Mouse (Mus musculus) testis, adult 2 months (tissue): ENCODE measurements around the gene Vps53. TPM values are rescaled to one million over a fixed set of nuclear protein-coding genes. Genes with fewer than 3 reads are reported as not detected.

Source experiments
- H3K27ac ChIP-seq: fragments of 200-500 bp; 2 replicates; pipeline ENCODE4 v1.5.1; 2012; ENCODE audit warnings: low read depth, low read length; ENCODE audit not compliant: control insufficient read depth, insufficient read depth
- H3K27me3 ChIP-seq: fragments of 200-500 bp; 2 replicates; pipeline ENCODE4 v1.6.1; 2012; ENCODE audit warnings: mild to moderate bottlenecking, low read length, moderate library complexity; ENCODE audit not compliant: control insufficient read depth, insufficient read depth
- H3K36me3 ChIP-seq: fragments of 200-500 bp; 2 replicates; pipeline ENCODE4 v1.6.1; 2012; ENCODE audit warnings: mild to moderate bottlenecking, low read length; ENCODE audit not compliant: control insufficient read depth, insufficient read depth
- H3K4me1 ChIP-seq: fragments of 200-500 bp; 2 replicates; pipeline ENCODE4 v1.6.1; 2012; ENCODE audit warnings: low read length; ENCODE audit not compliant: control insufficient read depth, insufficient read depth
- H3K4me3 ChIP-seq: fragments of 200-500 bp; 2 replicates; pipeline ENCODE4 v1.5.1; 2012; ENCODE audit warnings: low read depth, mild to moderate bottlenecking, low read length, moderate library complexity, mixed read lengths; ENCODE audit not compliant: control insufficient read depth
- CTCF ChIP-seq: fragments of 200-500 bp; IDR thresholded peaks from 2 replicates; pipeline ENCODE4 v1.5.1; 2012; ENCODE audit warnings: low read depth, mild to moderate bottlenecking, inconsistent platforms, low read length, moderate library complexity; ENCODE audit not compliant: control insufficient read depth, insufficient read depth, insufficient replicate concordance
- POLR2A ChIP-seq: fragments of 200-500 bp; IDR thresholded peaks from 2 replicates; pipeline ENCODE4 v1.6.1; 2012; ENCODE audit warnings: low read depth, mild to moderate bottlenecking, inconsistent platforms, low read length, moderate library complexity; ENCODE audit not compliant: control insufficient read depth
- polyA plus RNA-seq: library from polyadenylated mRNA; depleted of rRNA; stranded (reverse); fragments of >200 nt; gene quantifications from 2 replicates; pipeline ENCODE4 v1.2.3, GENCODE M21; 2012

The Vps53 gene
- polyA plus RNA-seq, 1 experiment = 11.5 TPM

DNA sequence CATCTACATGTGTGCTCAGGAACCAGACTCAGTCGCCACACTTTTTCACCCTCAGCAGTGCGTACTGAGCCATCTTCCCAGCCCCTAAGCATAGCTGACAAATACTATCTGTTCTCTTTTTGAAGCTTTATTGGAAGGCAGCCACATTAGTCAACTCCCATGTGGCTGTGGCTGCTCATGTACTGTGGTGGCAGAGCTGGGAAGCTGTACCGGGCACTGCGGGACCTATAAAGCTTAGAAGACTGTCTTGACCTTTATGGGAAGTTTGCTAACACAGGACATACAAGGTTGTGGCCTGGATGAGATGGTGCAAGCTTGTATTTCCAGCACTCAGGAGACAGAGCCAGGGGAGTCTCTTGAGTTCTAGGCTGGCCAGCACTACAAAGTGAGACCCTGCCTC lies 12.8 kb downstream of the Vps53 start:
- H3K36me3 ChIP-seq = no peaks in the 10 kb centered on the region
- no peaks in the 10 kb centered on the region for H3K27me3 ChIP-seq
- no peaks in the 10 kb centered on the region for H3K4me1 ChIP-seq

DNA sequence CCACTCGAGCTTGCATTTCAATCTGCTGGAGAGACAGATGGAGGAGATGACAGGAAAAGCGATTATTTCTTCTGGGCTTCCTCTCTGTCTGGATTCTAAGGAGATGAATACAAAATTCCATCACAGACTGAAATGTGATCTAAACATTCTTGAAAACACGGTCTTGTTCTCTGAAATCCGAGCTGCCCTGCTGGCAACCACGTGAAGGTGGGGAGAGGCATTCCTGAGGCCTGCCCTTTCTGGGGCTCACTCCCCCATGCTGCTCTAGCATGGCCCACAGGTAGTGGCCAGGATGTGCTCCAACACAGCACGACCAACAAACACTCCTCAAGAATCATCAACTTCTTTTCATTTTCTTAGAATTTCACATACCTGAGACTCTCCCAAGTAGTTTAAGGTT lies 19.2 kb downstream of the Vps53 start:
- Histone ChIP-seq H3K4me1 (no peaks in the 10 kb centered on the region), H3K4me3 (no peak overlapping the region), H3K27me3 (no peaks in the 10 kb centered on the region), H3K27ac (no peak overlapping the region), H3K36me3 (no peaks in the 10 kb centered on the region)
- TF ChIP-seq CTCF (no peak), POLR2A (no peak)

More for the DNA sequence above, 12.8 kb downstream of the Vps53 start:
- Histone ChIP-seq H3K27ac (no peak overlapping the region), H3K4me3 (no peak overlapping the region)
- TF ChIP-seq CTCF = no peak
- no peak for TF ChIP-seq POLR2A

GRCm38 (mm10) chr11:76158375-76158774 lies 21.1 kb downstream of the Vps53 start:
- H3K36me3 ChIP-seq = no peaks in the 10 kb centered on the region
- H3K27me3 ChIP-seq = no peaks in the 10 kb centered on the region
- H3K4me1 ChIP-seq = no peaks in the 10 kb centered on the region
- no peak overlapping the region for H3K4me3 ChIP-seq
- no peak overlapping the region for H3K27ac ChIP-seq
- TF ChIP-seq POLR2A = no peak
- TF ChIP-seq CTCF = no peak

DNA sequence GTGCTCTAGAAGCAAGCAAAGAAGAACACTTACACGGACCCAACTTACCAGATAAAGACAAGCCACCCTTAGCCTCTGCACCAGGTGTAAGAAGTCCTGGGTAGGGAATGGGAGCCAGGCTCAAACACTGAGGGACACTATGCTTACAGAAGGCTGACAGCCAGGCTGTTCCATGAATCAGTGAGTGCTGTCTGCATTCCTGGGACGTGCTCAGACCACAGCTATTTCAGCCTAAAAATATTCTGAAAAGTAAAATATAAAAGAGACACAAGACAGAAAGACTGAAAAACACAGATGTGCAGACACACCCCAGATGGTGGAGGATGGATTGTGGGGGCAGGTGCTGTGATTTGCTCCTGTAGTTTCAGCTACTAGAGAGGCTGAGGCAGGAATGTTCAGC lies 24.6 kb downstream of the Vps53 start:
- Histone ChIP-seq H3K4me1 (no peaks in the 10 kb centered on the region), H3K4me3 (no peak overlapping the region), H3K27ac (no peak overlapping the region), H3K36me3 (no peaks in the 10 kb centered on the region), H3K27me3 (no peaks in the 10 kb centered on the region)
- TF ChIP-seq CTCF = no peak
- no peak for TF ChIP-seq POLR2A

DNA sequence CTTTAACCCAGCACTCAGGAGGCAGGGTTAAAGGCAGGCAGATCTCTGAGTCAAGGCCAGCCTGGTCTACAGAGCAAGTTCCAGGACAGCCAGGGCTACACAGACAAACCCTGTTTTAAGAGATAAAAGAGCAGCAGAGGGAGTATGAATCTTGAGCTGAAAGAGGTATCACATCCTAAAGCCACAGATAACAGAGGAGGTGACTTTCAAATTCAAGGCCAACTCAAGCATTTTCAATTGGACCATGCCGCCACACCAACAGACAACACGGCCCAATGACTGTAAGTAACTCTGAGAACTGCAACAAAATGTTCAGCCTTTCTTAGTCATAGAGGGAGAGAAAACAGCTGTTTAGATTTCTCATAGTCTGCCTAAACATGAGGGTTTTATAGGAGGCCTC lies 25.2 kb downstream of the Vps53 start:
- Histone ChIP-seq H3K4me1 (no peaks in the 10 kb centered on the region), H3K36me3 (no peaks in the 10 kb centered on the region), H3K27me3 (no peaks in the 10 kb centered on the region), H3K4me3 (no peak overlapping the region), H3K27ac (no peak overlapping the region)
- TF ChIP-seq CTCF = no peak
- no peak for TF ChIP-seq POLR2A

GRCm38 (mm10) chr11:76153236-76153951 lies 26.1 kb downstream of the Vps53 start:
- TF ChIP-seq POLR2A = no peak
- no peak for TF ChIP-seq CTCF
- no peak overlapping the region for H3K4me3 ChIP-seq

GRCm38 (mm10) chr11:76150980-76151379 lies 28.5 kb downstream of the Vps53 start:
- H3K27ac ChIP-seq = no peak overlapping the region
- TF ChIP-seq CTCF (no peak), POLR2A (no peak)
- no peaks in the 10 kb centered on the region for H3K36me3 ChIP-seq
- H3K27me3 ChIP-seq = no peaks in the 10 kb centered on the region
- no peak overlapping the region for H3K4me3 ChIP-seq
- no peaks in the 10 kb centered on the region for H3K4me1 ChIP-seq

More at GRCm38 (mm10) chr11:76153236-76153951, 26.1 kb downstream of the Vps53 start:
- Histone ChIP-seq H3K27me3 (no peaks in the 10 kb centered on the region), H3K36me3 (no peaks in the 10 kb centered on the region), H3K27ac (no peak overlapping the region), H3K4me1 (no peaks in the 10 kb centered on the region)
